Mouse (Mus musculus): ENCODE results near the gene Zcchc2.

- TF ChIP-seq POLR2A (IDR thresholded peaks at IDR 0.05; ENCODE audit: low read depth, low read length) (no peak), CTCF (IDR thresholded peaks at IDR 0.05; ENCODE audit: borderline replicate concordance, insufficient read depth, low read length) (no peak)
Observed at GRCm38 (mm10) chr1:106013759-106014158, 23.6 kb downstream of the Zcchc2 start.
